Mouse (Mus musculus): ENCODE data around the gene Pde5a. TPM values are rescaled to one million over a fixed set of nuclear protein-coding genes. Genes with fewer than 3 reads are reported as not detected.

Pde5a gene
- total and polyA plus RNA-seq, 3 experiments: not detected

DNA sequence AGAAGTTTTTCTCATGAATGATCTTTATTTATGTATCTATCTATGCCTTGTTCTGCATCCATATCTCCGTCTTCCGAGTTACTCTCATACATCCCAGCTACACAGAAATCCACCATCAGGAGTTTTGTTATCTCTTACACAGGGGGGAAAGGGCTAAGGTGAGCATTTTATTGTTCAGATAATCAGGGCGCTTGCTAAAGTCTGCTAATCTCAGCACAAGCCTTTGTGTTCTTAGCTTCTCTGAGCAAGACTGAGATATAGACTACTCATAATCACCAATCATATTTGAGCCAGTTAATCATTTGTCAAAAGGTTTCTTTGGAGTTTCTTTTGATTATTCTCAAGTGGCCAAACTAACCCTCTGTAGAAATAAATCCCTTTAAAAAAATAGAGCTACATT lies 148.8 kb downstream of the Pde5a start:
- no peak overlapping the region for H3K4me3 ChIP-seq (ENCODE audit: control insufficient read depth in 1 of 2, insufficient read depth in 1 of 2, low read depth in 2 of 2, low read length in 2 of 2)
- no peak overlapping the region for H3K9ac ChIP-seq (ENCODE audit: control insufficient read depth, low read depth, low read length, poor library complexity, severe bottlenecking)
- no peak for DNase-seq (ENCODE audit: low read depth, low spot score)
- no peaks in the 10 kb centered on the region for H3K27me3 ChIP-seq (ENCODE audit: control insufficient read depth in 1 of 2, insufficient read depth in 2 of 2, low read length in 2 of 2)
- no peaks in the 10 kb centered on the region for H3K36me3 ChIP-seq (ENCODE audit: control insufficient read depth in 1 of 2, insufficient read depth in 2 of 2, low read length in 2 of 2)
- H3K79me2 ChIP-seq (ENCODE audit: control insufficient read depth, insufficient read depth, low read length, poor library complexity): no peaks in the 10 kb centered on the region
- no peaks in the 10 kb centered on the region for H3K4me1 ChIP-seq (ENCODE audit: control insufficient read depth in 1 of 2, insufficient read depth in 2 of 2, low read length in 2 of 2)
- H3K9me3 ChIP-seq (replicated peaks; ENCODE audit: insufficient read depth, low read length): no peaks in the 10 kb centered on the region
- no peak overlapping the region for H3K27ac ChIP-seq (ENCODE audit: control insufficient read depth, low read depth, low read length)
- TF ChIP-seq RAD21 (IDR thresholded peaks at IDR 0.05; ENCODE audit: low read depth, low read length) (no peak), MYB (IDR thresholded peaks at IDR 0.05; ENCODE audit: low read depth, low read length) (no peak), CHD2 (IDR thresholded peaks at IDR 0.05; ENCODE audit: low read length) (no peak), POLR2AphosphoS2 (IDR thresholded peaks at IDR 0.05; ENCODE audit: low read length) (no peak), POLR2A (IDR thresholded peaks at IDR 0.05; ENCODE audit: control insufficient read depth in 1 of 2, insufficient read depth in 1 of 2, low read depth in 1 of 2, low read length in 2 of 2, poor library complexity in 1 of 2) (no peak), CTCF (IDR thresholded peaks at IDR 0.05 in 2 of 3, conservative IDR thresholded peaks at IDR 0.05 in 1 of 3; ENCODE audit: control insufficient read depth in 1 of 3, insufficient read depth in 1 of 3, low read depth in 2 of 3, low read length in 3 of 3, poor library complexity in 1 of 3, severe bottlenecking in 1 of 3) (no peak), GATA1 (IDR thresholded peaks at IDR 0.05; ENCODE audit: low read depth, low read length) (no peak), USF1 (IDR thresholded peaks at IDR 0.05; ENCODE audit: low read depth, low read length) (no peak), NELFE (IDR thresholded peaks at IDR 0.05; ENCODE audit: low read depth, low read length) (no peak), ZNF384 (IDR thresholded peaks at IDR 0.05; ENCODE audit: low read depth, low read length) (no peak), HCFC1 (IDR thresholded peaks at IDR 0.05; ENCODE audit: low read depth, low read length) (no peak), JUND (IDR thresholded peaks at IDR 0.05; ENCODE audit: low read depth, low read length) (no peak), ETS1 (IDR thresholded peaks at IDR 0.05; ENCODE audit: low read depth, low read length) (no peak), GABPA (IDR thresholded peaks at IDR 0.05; ENCODE audit: low read depth, low read length) (no peak), EP300 (IDR thresholded peaks at IDR 0.05; ENCODE audit: low read depth in 1 of 2, low read length in 2 of 2) (no peak), ZMIZ1 (IDR thresholded peaks at IDR 0.05; ENCODE audit: low read depth, low read length) (no peak), NRF1 (IDR thresholded peaks at IDR 0.05; ENCODE audit: insufficient read depth, low read depth, low read length, poor library complexity, severe bottlenecking) (no peak), E2F4 (IDR thresholded peaks at IDR 0.05; ENCODE audit: borderline replicate concordance, low read depth, low read length) (no peak), MAX (IDR thresholded peaks at IDR 0.05; ENCODE audit: low read length) (no peak), TCF12 (IDR thresholded peaks at IDR 0.05; ENCODE audit: low read depth, low read length) (no peak)

DNA sequence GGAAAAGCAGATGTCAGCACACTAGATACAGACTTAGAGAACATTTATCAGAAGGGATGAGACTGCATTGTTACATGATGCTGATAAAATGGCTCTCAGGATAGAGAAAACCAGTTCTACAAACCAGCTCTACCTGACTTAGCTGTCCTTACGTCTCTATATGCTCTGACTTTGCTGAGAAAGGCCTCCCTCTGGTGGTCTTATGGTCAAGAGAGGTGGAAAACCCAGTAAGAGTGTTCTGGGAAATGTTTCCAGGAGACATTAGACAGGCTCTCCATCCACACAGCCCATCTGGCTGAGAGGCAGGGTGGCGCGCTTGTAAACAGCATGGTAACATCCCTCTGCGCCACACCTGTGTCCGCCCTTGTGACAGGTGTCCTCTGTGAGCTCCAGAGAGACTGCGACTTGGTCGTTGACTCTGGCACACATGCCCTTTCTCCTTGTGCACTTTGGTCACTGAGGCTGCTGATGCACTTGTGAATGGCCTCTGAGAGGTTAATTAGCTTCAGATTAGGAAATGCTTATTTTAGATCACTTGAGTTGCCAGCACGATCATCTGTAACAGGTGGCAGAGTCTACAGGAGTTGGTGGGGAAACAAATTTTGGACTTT lies 150.1 kb downstream of the Pde5a start:
- Histone ChIP-seq H3K27me3 (ENCODE audit: control insufficient read depth in 1 of 2, insufficient read depth in 2 of 2, low read length in 2 of 2) (no peaks in the 10 kb centered on the region), H3K4me3 (ENCODE audit: control insufficient read depth in 1 of 2, insufficient read depth in 1 of 2, low read depth in 2 of 2, low read length in 2 of 2) (no peak overlapping the region), H3K4me1 (ENCODE audit: control insufficient read depth in 1 of 2, insufficient read depth in 2 of 2, low read length in 2 of 2) (no peaks in the 10 kb centered on the region), H3K36me3 (ENCODE audit: control insufficient read depth in 1 of 2, insufficient read depth in 2 of 2, low read length in 2 of 2) (no peaks in the 10 kb centered on the region), H3K9ac (ENCODE audit: control insufficient read depth, low read depth, low read length, poor library complexity, severe bottlenecking) (no peak overlapping the region), H3K79me2 (ENCODE audit: control insufficient read depth, insufficient read depth, low read length, poor library complexity) (no peaks in the 10 kb centered on the region), H3K9me3 (replicated peaks; ENCODE audit: insufficient read depth, low read length) (no peaks in the 10 kb centered on the region), H3K27ac (ENCODE audit: control insufficient read depth, low read depth, low read length) (no peak overlapping the region)
- DNase-seq (ENCODE audit: low read depth, low spot score): no peak
- TF ChIP-seq EP300 (IDR thresholded peaks at IDR 0.05; ENCODE audit: low read depth in 1 of 2, low read length in 2 of 2): no peak
- TF ChIP-seq TBP (IDR thresholded peaks at IDR 0.05; ENCODE audit: low read depth, low read length): no peak
- no peak for TF ChIP-seq POLR2A (IDR thresholded peaks at IDR 0.05; ENCODE audit: control insufficient read depth in 1 of 2, insufficient read depth in 1 of 2, low read depth in 1 of 2, low read length in 2 of 2, poor library complexity in 1 of 2)
- no peak for TF ChIP-seq ELF1 (IDR thresholded peaks at IDR 0.05; ENCODE audit: low read depth, low read length)
- no peak for TF ChIP-seq ZC3H11A (IDR thresholded peaks at IDR 0.05; ENCODE audit: low read depth, low read length)
- TF ChIP-seq SMC3 (IDR thresholded peaks at IDR 0.05; ENCODE audit: low read depth, low read length): no peak
- TF ChIP-seq ZMIZ1 (IDR thresholded peaks at IDR 0.05; ENCODE audit: low read depth, low read length): no peak
- no peak for TF ChIP-seq TCF12 (IDR thresholded peaks at IDR 0.05; ENCODE audit: low read depth, low read length)
- no peak for TF ChIP-seq CHD1 (IDR thresholded peaks at IDR 0.05; ENCODE audit: low read depth, low read length)
- no peak for TF ChIP-seq MEF2A (IDR thresholded peaks at IDR 0.05; ENCODE audit: extremely low read depth, insufficient replicate concordance, low read depth, low read length, poor library complexity, severe bottlenecking)
- TF ChIP-seq RCOR1 (IDR thresholded peaks at IDR 0.05; ENCODE audit: low read depth, low read length): no peak
- TF ChIP-seq MAX (IDR thresholded peaks at IDR 0.05; ENCODE audit: low read length): no peak
- no peak for TF ChIP-seq BHLHE40 (IDR thresholded peaks at IDR 0.05; ENCODE audit: borderline replicate concordance, low read depth, low read length)
- no peak for TF ChIP-seq MAFK (IDR thresholded peaks at IDR 0.05; ENCODE audit: borderline replicate concordance, low read depth, low read length)
